Mouse (Mus musculus): ENCODE results near the gene 5330417H12Rik. TPM values are rescaled to one million over a fixed set of nuclear protein-coding genes. Genes with fewer than 3 reads are reported as not detected.

Gene 5330417H12Rik
- total and polyA plus RNA-seq, 3 experiments: not detected

Other genes starting within 250 kb of the 5330417H12Rik start
- 10 to 100 TPM in 1 of 2 experiments, 1 to 10 TPM in 1; 8.0 to 12.3 TPM for gene Olfml1, start 57.7 kb downstream of the 5330417H12Rik start, total RNA-seq (2021)
- gene Olfml1, start 57.7 kb downstream of the 5330417H12Rik start, polyA plus RNA-seq (2012; rRNA removed): 2.6 and 3.1 TPM in 2 replicates
- gene Ppfibp2, start 30.0 kb downstream of the 5330417H12Rik start, total RNA-seq (2021): 1 to 10 TPM; 3.5 to 7.5 TPM
- 1.5 and 2.2 TPM in 2 replicates for gene Ppfibp2, start 30.0 kb downstream of the 5330417H12Rik start, polyA plus RNA-seq (2012; rRNA removed)
- gene Cyb5r2, start 132.9 kb upstream of the 5330417H12Rik start, total RNA-seq (2021): not detected
- 0.15 TPM in 1 of 2 replicates, not detected in the other for gene Cyb5r2, start 132.9 kb upstream of the 5330417H12Rik start, polyA plus RNA-seq (2012; rRNA removed)
- gene Ovch2, start 176.0 kb upstream of the 5330417H12Rik start, total RNA-seq (2021): not detected
- not detected in 2 replicates for gene Ovch2, start 176.0 kb upstream of the 5330417H12Rik start, polyA plus RNA-seq (2012; rRNA removed)
- gene Olfr467, start 187.1 kb upstream of the 5330417H12Rik start, total RNA-seq (2021): not detected
- not detected in 2 replicates for gene Olfr467, start 187.1 kb upstream of the 5330417H12Rik start, polyA plus RNA-seq (2012; rRNA removed)
- not detected for gene Olfr469, start 200.4 kb upstream of the 5330417H12Rik start, total RNA-seq (2021)
- gene Olfr469, start 200.4 kb upstream of the 5330417H12Rik start, polyA plus RNA-seq (2012; rRNA removed): not detected in 2 replicates
- not detected for gene Olfr470, start 222.3 kb upstream of the 5330417H12Rik start, total RNA-seq (2021)
- gene Olfr470, start 222.3 kb upstream of the 5330417H12Rik start, polyA plus RNA-seq (2012; rRNA removed): not detected in 2 replicates